Mouse (Mus musculus): Measurements from ENCODE around the gene 6430531B16Rik. TPM values are rescaled to one million over a fixed set of nuclear protein-coding genes. Genes with fewer than 3 reads are reported as not detected.

6430531B16Rik gene
- polyA plus RNA-seq, 1 experiment, result not detected

GRCm38 (mm10) chr7:139972923-139973331 lies 5.6 kb downstream of the 6430531B16Rik start:
- H3K27ac ChIP-seq (ENCODE audit: insufficient read depth, low read depth, low read length), result peak overlapping the region; percentile 82
- H3K4me1 ChIP-seq (ENCODE audit: control insufficient read depth, insufficient read depth, low read length), result peaks cover 62% of the 10 kb centered on the region
- TF ChIP-seq POLR2A (IDR thresholded peaks at IDR 0.05; ENCODE audit: borderline replicate concordance, low read depth, low read length), result no peak
- no peak for TF ChIP-seq CTCF (IDR thresholded peaks at IDR 0.05; ENCODE audit: low read depth, low read length)
- no peak overlapping the region for H3K4me3 ChIP-seq (ENCODE audit: insufficient read depth, low read length)

DNA sequence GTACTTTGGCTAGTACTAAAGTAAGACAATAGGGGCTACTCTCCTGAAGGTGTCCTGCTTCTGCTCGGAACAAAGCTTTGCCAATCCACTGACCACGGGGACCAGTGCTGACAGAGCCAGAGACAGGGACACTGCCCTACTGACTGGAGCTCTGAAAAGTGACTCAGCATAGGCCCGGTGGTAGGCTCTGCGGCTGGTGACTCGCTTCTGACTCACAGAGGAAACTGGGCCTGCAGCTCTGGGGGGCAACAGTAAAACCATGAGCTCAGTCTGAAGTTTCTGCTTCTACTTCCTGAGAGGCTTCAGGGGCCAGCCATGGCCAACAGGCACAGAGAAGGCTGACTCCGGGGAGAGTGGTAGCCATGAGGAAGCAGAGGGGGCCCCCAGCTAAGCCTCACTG lies 7.1 kb downstream of the 6430531B16Rik start:
- Histone ChIP-seq H3K27ac (ENCODE audit: insufficient read depth, low read depth, low read length) (peak overlapping the region; percentile 82), H3K4me3 (ENCODE audit: insufficient read depth, low read length) (no peak overlapping the region), H3K4me1 (ENCODE audit: control insufficient read depth, insufficient read depth, low read length) (peaks cover 54% of the 10 kb centered on the region)
- no peak for TF ChIP-seq POLR2A (IDR thresholded peaks at IDR 0.05; ENCODE audit: borderline replicate concordance, low read depth, low read length)
- no peak for TF ChIP-seq CTCF (IDR thresholded peaks at IDR 0.05; ENCODE audit: low read depth, low read length)

- TF ChIP-seq POLR2A (IDR thresholded peaks at IDR 0.05; ENCODE audit: borderline replicate concordance, low read depth, low read length) (no peak), CTCF (IDR thresholded peaks at IDR 0.05; ENCODE audit: low read depth, low read length) (no peak)
- Histone ChIP-seq H3K4me3 (ENCODE audit: insufficient read depth, low read length) (no peak overlapping the region), H3K4me1 (ENCODE audit: control insufficient read depth, insufficient read depth, low read length) (peaks cover 51% of the 10 kb centered on the region), H3K27ac (ENCODE audit: insufficient read depth, low read depth, low read length) (peak overlapping the region; percentile 82)
Measured at GRCm38 (mm10) chr7:139970979-139971378, 7.6 kb downstream of the 6430531B16Rik start.

GRCm38 (mm10) chr7:139970216-139970919 lies 8.2 kb downstream of the 6430531B16Rik start:
- H3K4me1 ChIP-seq (ENCODE audit: control insufficient read depth, insufficient read depth, low read length), result peaks cover 45% of the 10 kb centered on the region
- H3K4me3 ChIP-seq (ENCODE audit: insufficient read depth, low read length), result no peak overlapping the region

DNA sequence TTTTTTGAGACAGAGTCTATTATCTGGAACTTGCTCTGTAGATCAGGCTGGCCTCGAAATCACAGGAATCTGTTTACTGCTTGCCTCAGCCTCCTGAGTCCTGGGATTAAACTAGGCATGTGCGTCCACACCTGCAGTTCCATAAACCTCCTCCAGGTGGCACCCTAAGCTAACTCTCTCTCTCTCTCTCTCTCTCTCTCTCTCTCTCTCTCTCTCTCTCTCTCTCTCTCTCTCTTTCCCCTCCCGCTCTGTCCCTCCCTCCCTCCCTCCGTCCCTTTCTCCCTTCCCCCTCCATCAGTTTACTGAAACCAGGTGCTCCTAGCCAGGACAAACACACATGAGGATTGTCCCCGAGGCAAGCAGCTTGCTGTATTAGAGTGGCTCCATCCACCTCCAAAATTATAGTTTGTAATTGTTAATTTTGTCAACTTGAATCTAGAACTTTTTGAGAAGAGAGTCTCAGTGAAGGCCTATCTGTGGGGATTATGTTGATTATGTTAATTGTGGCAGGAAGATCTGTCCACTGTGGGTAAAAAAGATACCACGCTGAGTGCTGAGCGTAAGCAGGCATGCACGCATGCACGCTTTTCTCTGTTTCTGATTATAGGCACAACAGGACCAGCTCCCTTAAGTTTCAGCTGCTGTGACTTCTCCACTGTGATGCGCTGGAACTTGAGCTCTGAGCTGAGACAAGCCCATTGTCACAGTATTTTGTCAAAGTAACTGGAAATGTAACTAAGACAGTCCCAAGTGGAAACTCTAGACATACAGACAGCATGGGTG lies 9.0 kb downstream of the 6430531B16Rik start:
- TF ChIP-seq CTCF (IDR thresholded peaks at IDR 0.05; ENCODE audit: low read depth, low read length), result peak; percentile 95
- TF ChIP-seq POLR2A (IDR thresholded peaks at IDR 0.05; ENCODE audit: borderline replicate concordance, low read depth, low read length), result no peak
- Histone ChIP-seq H3K4me3 (ENCODE audit: insufficient read depth, low read length) (no peak overlapping the region), H3K4me1 (ENCODE audit: control insufficient read depth, insufficient read depth, low read length) (peaks cover 38% of the 10 kb centered on the region), H3K27ac (ENCODE audit: insufficient read depth, low read depth, low read length) (peak overlapping the region; percentile 82; the same call in 1 of the 2 replicates)

More at GRCm38 (mm10) chr7:139970216-139970919, 8.2 kb downstream of the 6430531B16Rik start:
- TF ChIP-seq POLR2A (IDR thresholded peaks at IDR 0.05; ENCODE audit: borderline replicate concordance, low read depth, low read length) (no peak), CTCF (IDR thresholded peaks at IDR 0.05; ENCODE audit: low read depth, low read length) (no peak)
- peak overlapping the region; percentile 82 for H3K27ac ChIP-seq (ENCODE audit: insufficient read depth, low read depth, low read length)

GRCm38 (mm10) chr7:139968428-139968827 lies 10.1 kb downstream of the 6430531B16Rik start:
- H3K27ac ChIP-seq (ENCODE audit: insufficient read depth, low read depth, low read length), result no peak overlapping the region
- peaks cover 31% of the 10 kb centered on the region for H3K4me1 ChIP-seq (ENCODE audit: control insufficient read depth, insufficient read depth, low read length)
- no peak for TF ChIP-seq POLR2A (IDR thresholded peaks at IDR 0.05; ENCODE audit: borderline replicate concordance, low read depth, low read length)
- TF ChIP-seq CTCF (IDR thresholded peaks at IDR 0.05; ENCODE audit: low read depth, low read length), result no peak
- H3K4me3 ChIP-seq (ENCODE audit: insufficient read depth, low read length), result no peak overlapping the region

DNA sequence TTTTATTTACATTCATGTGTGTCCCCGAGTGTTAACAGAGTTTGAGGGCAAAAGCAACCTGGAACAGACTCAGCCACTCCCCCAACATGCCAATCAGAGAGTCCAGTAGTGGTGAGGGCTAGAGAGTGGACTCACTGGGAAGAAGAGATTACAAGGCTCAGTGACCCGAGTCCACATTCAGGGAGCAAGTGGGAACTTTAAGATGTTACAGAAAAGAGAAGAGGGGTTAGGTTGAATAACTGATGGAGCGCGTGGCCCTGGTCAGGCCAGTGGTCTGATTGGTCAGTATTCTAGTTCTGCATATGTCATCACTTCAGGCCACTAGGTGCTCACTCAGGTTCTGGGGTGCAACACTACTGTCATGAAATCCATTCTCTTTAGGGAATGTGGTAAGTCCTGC lies 11.4 kb downstream of the 6430531B16Rik start:
- no peak overlapping the region for H3K27ac ChIP-seq (ENCODE audit: insufficient read depth, low read depth, low read length)
- no peak for TF ChIP-seq POLR2A (IDR thresholded peaks at IDR 0.05; ENCODE audit: borderline replicate concordance, low read depth, low read length)
- no peak for TF ChIP-seq CTCF (IDR thresholded peaks at IDR 0.05; ENCODE audit: low read depth, low read length)
- H3K4me1 ChIP-seq (ENCODE audit: control insufficient read depth, insufficient read depth, low read length), result peaks cover 24% of the 10 kb centered on the region
- H3K4me3 ChIP-seq (ENCODE audit: insufficient read depth, low read length), result no peak overlapping the region

- H3K4me3 ChIP-seq (ENCODE audit: insufficient read depth, low read length), result no peak overlapping the region
- TF ChIP-seq POLR2A (IDR thresholded peaks at IDR 0.05; ENCODE audit: borderline replicate concordance, low read depth, low read length), result no peak
- no peak for TF ChIP-seq CTCF (IDR thresholded peaks at IDR 0.05; ENCODE audit: low read depth, low read length)
- H3K4me1 ChIP-seq (ENCODE audit: control insufficient read depth, insufficient read depth, low read length), result no peaks in the 10 kb centered on the region
- H3K27ac ChIP-seq (ENCODE audit: insufficient read depth, low read depth, low read length), result no peak overlapping the region
Measured at GRCm38 (mm10) chr7:139963814-139964213, 14.7 kb downstream of the 6430531B16Rik start.

DNA sequence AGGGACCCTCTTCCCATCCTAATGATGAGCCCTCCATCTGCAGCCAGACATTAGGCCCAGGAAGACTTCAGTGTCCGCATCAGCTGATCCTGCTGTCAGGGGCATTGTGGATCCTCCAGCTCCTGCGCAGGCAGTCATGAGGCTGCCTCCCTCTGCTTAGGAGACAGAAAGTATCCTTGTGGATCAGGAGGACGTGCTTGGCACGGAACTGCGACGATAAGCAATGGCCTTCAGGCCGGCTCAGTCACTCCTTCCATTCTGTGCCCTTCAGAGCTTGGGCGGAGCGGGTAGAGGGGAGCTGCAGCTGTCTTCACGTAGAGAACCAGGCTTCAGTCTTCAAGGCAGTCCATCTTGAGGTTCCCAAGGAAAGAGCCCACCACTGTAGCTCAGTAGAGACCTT lies 17.4 kb downstream of the 6430531B16Rik start:
- TF ChIP-seq CTCF (IDR thresholded peaks at IDR 0.05; ENCODE audit: low read depth, low read length), result no peak
- TF ChIP-seq POLR2A (IDR thresholded peaks at IDR 0.05; ENCODE audit: borderline replicate concordance, low read depth, low read length), result no peak
- Histone ChIP-seq H3K4me1 (ENCODE audit: control insufficient read depth, insufficient read depth, low read length) (peaks cover 11% of the 10 kb centered on the region), H3K4me3 (ENCODE audit: insufficient read depth, low read length) (no peak overlapping the region), H3K27ac (ENCODE audit: insufficient read depth, low read depth, low read length) (no peak overlapping the region)

DNA sequence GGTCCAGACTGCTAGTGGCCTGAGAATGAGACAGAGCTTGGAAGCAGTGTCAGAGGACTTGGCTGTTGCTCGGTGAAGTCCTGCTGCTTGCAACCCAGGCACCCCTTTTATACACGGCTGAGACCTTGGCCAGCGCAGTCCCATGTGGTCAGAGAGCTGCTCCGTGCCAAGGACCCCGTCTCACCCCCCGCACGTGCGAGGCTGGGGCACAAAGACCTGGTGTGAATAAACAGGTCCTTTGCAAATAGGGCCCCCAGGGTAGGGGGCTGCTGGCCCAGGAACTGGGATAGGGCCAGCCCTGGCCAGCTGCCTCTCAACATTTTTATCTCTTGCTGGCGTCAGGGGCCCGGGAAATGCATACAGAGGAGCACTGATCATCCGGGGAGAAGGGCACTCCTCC lies 20.6 kb downstream of the 6430531B16Rik start:
- Histone ChIP-seq H3K27ac (ENCODE audit: insufficient read depth, low read depth, low read length) (no peak overlapping the region), H3K4me1 (ENCODE audit: control insufficient read depth, insufficient read depth, low read length) (peaks cover 11% of the 10 kb centered on the region), H3K4me3 (ENCODE audit: insufficient read depth, low read length) (no peak overlapping the region)
- TF ChIP-seq POLR2A (IDR thresholded peaks at IDR 0.05; ENCODE audit: borderline replicate concordance, low read depth, low read length) (no peak), CTCF (IDR thresholded peaks at IDR 0.05; ENCODE audit: low read depth, low read length) (no peak)
